Mouse (Mus musculus) heart, embryonic 14.5 days (tissue): ENCODE measurements around the gene Htatip2. TPM values are rescaled to one million over a fixed set of nuclear protein-coding genes. Genes with fewer than 3 reads are reported as not detected.

Source experiments
- ATAC-seq: fragments of 200-750 bp; cut with Nextera tagmentation; 2 replicates; pipeline ENCODE4 v1.8.0; 2017; ENCODE audit warnings: low read depth, moderate TSS enrichment; ENCODE audit not compliant: insufficient number of reproducible peaks, insufficient read depth, low FRiP score
- H3K27ac ChIP-seq, 2 experiments: fragments of 200-500 bp in 1 of 2; fragments of 300-500 bp in 1 of 2; sonication (generic) in 1 of 2; replicated peaks in 1 of 2; 2 replicates each; pipeline ENCODE4 v1.5.1; 2012 to 2014; ENCODE audit warnings: low read depth in 2 of 2, low read length in 2 of 2, control low read depth in 1 of 2, mild to moderate bottlenecking in 1 of 2, mixed read lengths in 1 of 2; ENCODE audit not compliant: control insufficient read depth in 1 of 2, insufficient read depth in 1 of 2
- H3K27me3 ChIP-seq: fragments of 300-500 bp; sonication (generic); 2 replicates; pipeline ENCODE4 v1.6.1; 2014; ENCODE audit warnings: mild to moderate bottlenecking, low read length, control low read depth; ENCODE audit not compliant: control insufficient read depth, insufficient read depth
- H3K36me3 ChIP-seq: fragments of 300-500 bp; sonication (generic); 2 replicates; pipeline ENCODE4 v1.6.1; 2014; ENCODE audit warnings: mild to moderate bottlenecking, control low read depth, low read length, mixed read lengths; ENCODE audit not compliant: control insufficient read depth, insufficient read depth
- H3K4me1 ChIP-seq, 2 experiments: fragments of 200-500 bp in 1 of 2; fragments of 300-500 bp in 1 of 2; sonication (generic) in 1 of 2; 2 replicates each; pipeline ENCODE4 v1.6.1; 2012 to 2014; ENCODE audit warnings: low read length in 2 of 2, control low read depth in 1 of 2, mixed read lengths in 1 of 2; ENCODE audit not compliant: control insufficient read depth in 2 of 2, insufficient read depth in 2 of 2
- H3K4me2 ChIP-seq: fragments of 300-500 bp; sonication (generic); 2 replicates; pipeline ENCODE4 v1.6.1; 2014; ENCODE audit warnings: mild to moderate bottlenecking, low read length
- H3K4me3 ChIP-seq, 2 experiments: fragments of 200-500 bp in 1 of 2; fragments of 300-500 bp in 1 of 2; sonication (generic) in 1 of 2; 2 replicates each; pipeline ENCODE4 v1.5.1; 2012 to 2014; ENCODE audit warnings: low read length in 2 of 2, mild to moderate bottlenecking in 2 of 2, control low read depth in 1 of 2, low read depth in 1 of 2, moderate library complexity in 1 of 2; ENCODE audit not compliant: control insufficient read depth in 1 of 2, insufficient read depth in 1 of 2
- H3K9ac ChIP-seq: fragments of 300-500 bp; sonication (generic); 2 replicates; pipeline ENCODE4 v1.6.1; 2014; ENCODE audit warnings: mild to moderate bottlenecking, low read length
- H3K9me3 ChIP-seq: fragments of 300-500 bp; sonication (generic); 2 replicates; pipeline ENCODE4 v1.6.1; 2016; ENCODE audit warnings: low read length, control low read depth; ENCODE audit not compliant: control insufficient read depth
- WGBS: fragments of 180-500 bp; shearing (Covaris S2); extraction: QIAGEN DNeasy Blood & Tissue Kit; methylation state at CpG from one replicate; pipeline ENCODE4 v1.1.7; 2014; 5-methylcytosine and 5-hydroxymethylcytosine counted together
- polyA plus RNA-seq: library from polyadenylated mRNA; unstranded; fragments of >200 nt; fragmentation: Nextera tagmentation; extraction: Ambion mirVana; gene quantifications from 2 replicates; pipeline ENCODE4 v1.2.1, GENCODE M21; 2014

Gene Htatip2
- polyA plus RNA-seq = 14.9 TPM in 2 replicates

DNA sequence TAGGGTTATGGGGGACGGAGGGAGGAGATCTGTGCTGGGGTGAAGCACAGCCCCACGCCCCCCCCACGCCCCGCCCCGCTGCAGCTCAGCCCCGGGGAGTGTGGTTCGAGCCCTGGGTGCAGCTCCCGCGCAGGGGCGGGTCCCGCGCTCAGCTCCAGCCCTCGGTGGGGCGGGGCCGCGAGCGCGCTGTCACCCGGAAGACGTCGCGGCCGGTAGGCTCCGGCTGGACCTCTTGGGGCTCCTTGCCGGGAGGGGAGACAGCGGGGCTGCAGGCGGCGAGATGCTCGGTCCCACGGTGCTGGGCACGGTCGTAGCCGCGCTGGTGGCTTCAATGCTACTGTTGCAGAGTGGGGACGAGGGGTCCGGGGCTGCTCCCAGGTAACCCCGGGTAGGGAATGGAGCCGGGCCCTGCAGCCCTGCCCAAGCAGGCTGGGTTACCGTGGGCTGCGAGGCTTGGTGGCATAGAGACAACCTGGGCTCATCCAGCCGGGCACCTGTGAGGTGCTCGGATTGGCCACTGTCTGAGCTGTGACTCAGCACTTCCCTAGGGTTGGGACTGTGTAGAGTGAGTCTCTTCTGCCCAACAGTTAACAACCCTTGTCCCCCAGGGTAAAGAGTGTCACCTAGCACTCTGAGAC is at the start of gene Htatip2:
Htatip2 (plus strand) TSS at position 182 of the 638 bp plus-strand sequence.
- H3K36me3 ChIP-seq = no peaks in the 10 kb centered on the region
- no peak within 1 kb of the TSS for H3K27ac ChIP-seq
- peaks cover 2 to 9% of the 10 kb centered on the region in 2 experiments; a peak in 3 of 4 replicates for H3K4me1 ChIP-seq
- H3K9ac ChIP-seq = peak within 1 kb of the TSS; percentile 72
- H3K9me3 ChIP-seq = 0 out of 2 replicates have a peak, but pooled peaks cover 4% of the 10 kb centered on the region
- ATAC-seq = peak; percentile 71
- peak within 1 kb of the TSS; percentile 92 for H3K4me2 ChIP-seq
- H3K27me3 ChIP-seq = no peaks in the 10 kb centered on the region
- WGBS = 1% methylated on average over 31 of the region's 42 CpGs
- H3K4me3 ChIP-seq = peak within 1 kb of the TSS; percentile 65 to 69

DNA sequence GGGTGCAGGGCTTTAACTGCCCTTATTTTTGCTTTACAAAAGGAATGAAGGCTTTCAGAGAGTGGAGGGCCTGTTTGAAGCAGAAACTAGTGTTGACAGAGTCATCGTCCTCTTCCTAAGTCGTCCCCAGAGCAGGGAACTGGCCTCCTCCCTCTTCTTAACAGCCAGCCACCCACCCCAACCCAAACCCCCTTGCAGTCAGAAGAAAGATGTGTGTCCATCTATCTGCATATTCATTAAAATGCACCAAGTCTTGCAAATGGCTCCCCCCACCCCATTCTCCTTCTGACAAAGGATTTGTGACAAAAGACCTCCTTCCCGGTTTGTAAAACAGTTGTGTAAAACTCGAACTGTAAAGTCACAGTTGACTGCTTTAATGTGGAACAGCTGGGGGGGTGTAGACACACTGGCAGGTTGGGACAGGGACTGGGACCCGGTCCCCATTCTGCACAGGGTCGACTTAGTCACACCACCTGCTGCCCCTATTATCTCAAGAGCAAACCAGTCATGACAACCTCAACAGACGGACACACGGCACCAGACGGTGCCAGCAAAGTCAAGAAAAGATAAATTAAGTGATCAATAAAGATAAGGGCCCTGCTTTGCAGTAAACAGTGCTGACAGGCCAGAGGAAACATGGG is 49.4 kb upstream of the Htatip2 start:
- no peak overlapping the region for H3K9ac ChIP-seq
- H3K27me3 ChIP-seq = no peaks in the 10 kb centered on the region
- 21% methylated on average over 9 of the region's 9 CpGs for WGBS
- H3K4me2 ChIP-seq = no peak overlapping the region
- H3K4me3 ChIP-seq = no peak overlapping the region
- no peak for ATAC-seq
- H3K4me1 ChIP-seq = peaks cover 2 to 3% of the 10 kb centered on the region in 2 experiments; a peak in 1 of 4 replicates
- no peaks in the 10 kb centered on the region for H3K36me3 ChIP-seq
- H3K27ac ChIP-seq = no peak overlapping the region
- no peaks in the 10 kb centered on the region for H3K9me3 ChIP-seq

DNA sequence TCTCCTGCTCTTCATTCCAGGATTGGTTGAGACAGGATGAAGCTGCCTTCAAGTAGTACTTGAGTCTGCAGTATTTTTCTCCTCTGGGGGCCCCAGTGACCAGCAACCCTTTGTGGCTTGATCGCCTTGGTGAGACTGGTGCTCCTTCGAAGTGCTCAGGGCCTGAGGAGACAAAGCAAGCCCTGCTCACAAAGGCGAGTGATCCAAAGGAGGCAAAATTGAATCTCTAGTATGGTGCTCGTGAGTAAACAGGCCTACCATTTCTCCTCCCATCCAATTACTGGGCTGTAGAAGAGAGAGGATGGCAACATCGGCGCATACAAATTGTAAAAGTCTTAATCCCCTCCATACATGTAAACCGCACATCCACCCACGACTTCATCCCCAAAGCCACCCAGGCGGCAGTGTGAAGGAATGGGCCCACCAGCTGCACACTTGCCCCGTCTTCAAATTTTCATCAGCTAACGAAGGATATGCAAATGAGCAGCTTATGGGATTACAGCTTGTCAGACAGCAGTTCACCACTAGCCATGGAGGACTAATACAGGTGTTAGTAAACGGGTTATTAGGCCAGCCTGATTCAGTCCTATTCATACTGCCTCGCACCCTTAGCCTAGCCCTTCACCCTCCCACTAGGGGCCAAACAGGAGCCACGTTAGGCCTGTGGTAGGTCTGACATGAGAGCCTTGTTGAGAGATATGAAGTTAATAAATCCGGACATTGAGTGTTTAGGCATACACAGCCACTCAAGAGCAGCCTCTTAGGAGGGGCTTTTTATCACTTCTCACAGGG is 40.8 kb upstream of the Htatip2 start:
- Histone ChIP-seq H3K9ac (no peak overlapping the region), H3K9me3 (no peaks in the 10 kb centered on the region), H3K4me3 (no peak overlapping the region), H3K36me3 (no peaks in the 10 kb centered on the region), H3K4me2 (no peak overlapping the region), H3K27me3 (peaks cover 6% of the 10 kb centered on the region; the same call in 1 of the 2 replicates), H3K27ac (no peak overlapping the region), H3K4me1 (no peaks in the 10 kb centered on the region)
- WGBS = 70% methylated on average over 15 of the region's 15 CpGs
- no peak for ATAC-seq

DNA sequence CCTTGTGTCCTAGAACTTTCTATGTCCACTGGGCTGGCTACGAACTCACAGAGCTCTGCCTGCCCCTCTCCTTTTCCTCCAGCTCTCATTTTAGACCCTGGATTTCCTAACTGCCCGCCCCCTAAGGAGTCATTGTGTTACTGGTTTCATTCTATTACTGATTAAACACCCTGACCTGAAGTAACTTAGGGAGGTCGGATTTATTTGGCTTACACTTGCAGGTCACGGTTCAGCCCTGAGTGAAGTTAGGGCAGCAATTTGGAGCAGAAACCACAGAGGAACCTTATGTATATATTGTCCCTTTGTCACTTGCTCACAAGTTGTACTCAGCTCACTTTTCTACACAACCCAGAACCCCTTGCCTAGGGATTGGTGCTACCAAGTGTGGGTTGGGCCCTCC is 24.6 kb upstream of the Htatip2 start:
- no peaks in the 10 kb centered on the region for H3K36me3 ChIP-seq
- H3K4me1 ChIP-seq = no peaks in the 10 kb centered on the region
- H3K27me3 ChIP-seq = no peaks in the 10 kb centered on the region
- WGBS = 72% methylated on average over 4 of the region's 4 CpGs
- no peaks in the 10 kb centered on the region for H3K9me3 ChIP-seq
- no peak for ATAC-seq
- no peak overlapping the region for H3K4me2 ChIP-seq
- no peak overlapping the region for H3K9ac ChIP-seq
- no peak overlapping the region for H3K27ac ChIP-seq
- H3K4me3 ChIP-seq = no peak overlapping the region

DNA sequence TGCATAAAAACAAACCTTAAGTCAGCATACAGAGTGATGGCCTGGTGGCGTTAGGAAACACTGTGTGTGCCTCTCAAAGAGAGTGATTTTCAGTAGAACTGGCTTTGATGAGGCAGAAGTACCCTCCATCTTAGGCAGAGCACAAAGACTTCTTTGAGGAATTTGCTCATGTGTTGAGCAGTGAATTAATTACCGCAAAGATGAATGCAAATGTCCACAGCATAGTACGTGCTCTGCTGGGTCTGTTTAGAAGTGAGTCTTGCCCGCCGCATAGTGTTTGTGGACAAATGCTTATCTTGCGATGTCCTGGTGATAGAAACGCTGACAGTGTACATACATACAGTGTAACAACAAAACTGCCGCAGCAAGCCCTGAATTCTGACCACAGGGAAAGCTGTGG is 19.5 kb upstream of the Htatip2 start:
- Histone ChIP-seq H3K4me2 (no peak overlapping the region), H3K27ac (no peak overlapping the region), H3K27me3 (no peaks in the 10 kb centered on the region), H3K4me3 (no peak overlapping the region), H3K9ac (no peak overlapping the region), H3K36me3 (no peaks in the 10 kb centered on the region), H3K4me1 (peaks cover 0 to 2% of the 10 kb centered on the region in 2 experiments; a peak in 1 of 4 replicates), H3K9me3 (no peaks in the 10 kb centered on the region)
- no peak for ATAC-seq
- WGBS = 65% methylated on average over 8 of the region's 8 CpGs

DNA sequence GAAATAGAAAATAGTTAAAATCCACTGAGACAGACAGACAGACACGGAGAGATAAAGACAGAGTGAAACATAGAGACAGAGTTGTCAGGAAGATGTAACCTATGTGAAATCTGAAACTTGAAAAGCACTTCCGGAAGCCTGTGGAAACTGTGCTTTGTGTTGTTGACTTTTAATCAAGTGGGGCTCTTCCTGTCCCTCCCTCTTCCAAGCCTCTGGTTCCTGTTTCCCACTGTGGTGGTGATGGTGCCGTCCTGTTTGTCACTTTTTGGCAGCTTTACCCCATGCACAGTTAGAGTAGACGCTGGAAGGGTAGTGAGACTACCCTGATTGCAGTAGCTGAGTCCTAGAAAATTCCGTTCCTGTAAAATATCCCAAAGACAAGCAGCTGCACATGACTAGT is 17.4 kb upstream of the Htatip2 start:
- WGBS = 31% methylated on average over 5 of the region's 5 CpGs
- H3K27ac ChIP-seq = peak overlapping the region in 1 of 2 experiments; percentile 12; a peak in 1 of 4 replicates
- no peak overlapping the region for H3K9ac ChIP-seq
- H3K9me3 ChIP-seq = no peaks in the 10 kb centered on the region
- peaks cover 0 to 2% of the 10 kb centered on the region in 2 experiments; a peak in 1 of 4 replicates for H3K4me1 ChIP-seq
- no peaks in the 10 kb centered on the region for H3K27me3 ChIP-seq
- no peak overlapping the region for H3K4me3 ChIP-seq
- no peaks in the 10 kb centered on the region for H3K36me3 ChIP-seq
- ATAC-seq = peak; percentile 56; the same call in 1 of the 2 replicates
- no peak overlapping the region for H3K4me2 ChIP-seq

DNA sequence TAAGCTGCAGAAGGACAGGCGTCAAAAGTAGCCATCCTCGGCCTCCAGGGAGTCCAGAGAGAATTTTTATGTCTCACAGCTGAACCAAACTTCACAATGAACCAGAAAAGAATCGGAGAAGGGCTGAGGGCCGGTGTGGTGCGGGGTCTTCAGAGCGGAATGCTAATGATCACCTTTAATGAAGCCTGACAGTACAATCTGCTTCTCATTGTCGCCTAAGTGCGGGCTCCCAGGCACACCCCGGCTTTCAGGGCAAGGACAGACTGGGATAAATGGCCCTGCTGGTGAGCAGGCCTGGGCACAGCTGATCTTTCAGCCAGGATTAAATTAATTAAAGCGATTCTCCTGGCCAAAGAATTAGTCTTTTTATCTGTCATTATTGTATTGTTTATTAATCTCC is 17.0 kb upstream of the Htatip2 start:
- Histone ChIP-seq H3K9me3 (no peaks in the 10 kb centered on the region), H3K27me3 (no peaks in the 10 kb centered on the region), H3K4me1 (peaks cover 0 to 2% of the 10 kb centered on the region in 2 experiments; a peak in 1 of 4 replicates), H3K36me3 (no peaks in the 10 kb centered on the region), H3K4me3 (no peak overlapping the region), H3K9ac (no peak overlapping the region), H3K27ac (peak overlapping the region in 1 of 2 experiments; percentile 12; a peak in 1 of 4 replicates), H3K4me2 (no peak overlapping the region)
- ATAC-seq = no peak
- WGBS = 39% methylated on average over 10 of the region's 10 CpGs
